Mouse (Mus musculus) cortical plate, adult 2 months (tissue): ENCODE measurements around the gene Cyp2d26.

ENCODE experiments used
- CTCF ChIP-seq: fragments of 200-500 bp; IDR thresholded peaks from 2 replicates; pipeline ENCODE4 v1.5.1; 2011; ENCODE audit warnings: mild to moderate bottlenecking, control low read depth, low read length; ENCODE audit not compliant: insufficient read depth; ENCODE audit errors: extremely low read depth
- POLR2A ChIP-seq: fragments of 200-500 bp; IDR thresholded peaks from 2 replicates; pipeline ENCODE4 v1.6.1; 2011; ENCODE audit warnings: mild to moderate bottlenecking, low read length, control low read depth; ENCODE audit not compliant: insufficient read depth; ENCODE audit errors: extremely low read depth

DNA sequence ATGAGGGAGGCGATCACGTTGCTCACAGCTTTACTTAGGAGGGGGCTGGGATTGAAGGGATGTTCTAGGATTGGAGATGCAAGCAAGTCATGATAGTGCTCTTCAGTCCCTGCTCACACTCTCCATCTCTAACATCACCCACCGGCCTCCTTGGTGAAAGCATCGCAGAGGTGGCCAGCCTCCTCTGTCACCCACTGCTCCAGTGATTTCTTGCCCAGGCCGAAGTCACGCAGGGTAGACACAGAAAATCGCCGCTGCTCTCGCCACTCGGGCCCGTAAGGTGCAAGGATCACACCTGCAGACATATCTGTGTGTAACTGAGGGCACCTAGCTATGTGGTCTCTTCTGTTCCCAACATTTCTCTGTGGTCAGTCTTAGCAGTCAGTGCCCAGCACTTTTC, 1.5 kb downstream of the Cyp2d26 start:
- TF ChIP-seq POLR2A (no peak), CTCF (no peak)
